Mouse (Mus musculus) heart, postnatal 14 days (tissue): ENCODE results near the gene Wnt7b. TPM values are rescaled to one million over a fixed set of nuclear protein-coding genes. Genes with fewer than 3 reads are reported as not detected.

Experiments
- DNase-seq, 2 experiments: peaks; one replicate each; pipeline ENCODE4 v3.0.0; 2021 to 2022
- intact Hi-C: fragments of 180-260 bp; cut with DNase I; formaldehyde crosslinking; loops from one replicate; pipeline ENCODE4 v1.15.1; 2025
- total RNA-seq, 2 experiments: library from RNA; stranded (reverse); gene quantifications; 2 replicates each; pipeline ENCODE4 v1.2.3; 2021

The Wnt7b gene
- total RNA-seq, 2 experiments from 2014 or later, result 0.20 to 0.88 TPM

DNA sequence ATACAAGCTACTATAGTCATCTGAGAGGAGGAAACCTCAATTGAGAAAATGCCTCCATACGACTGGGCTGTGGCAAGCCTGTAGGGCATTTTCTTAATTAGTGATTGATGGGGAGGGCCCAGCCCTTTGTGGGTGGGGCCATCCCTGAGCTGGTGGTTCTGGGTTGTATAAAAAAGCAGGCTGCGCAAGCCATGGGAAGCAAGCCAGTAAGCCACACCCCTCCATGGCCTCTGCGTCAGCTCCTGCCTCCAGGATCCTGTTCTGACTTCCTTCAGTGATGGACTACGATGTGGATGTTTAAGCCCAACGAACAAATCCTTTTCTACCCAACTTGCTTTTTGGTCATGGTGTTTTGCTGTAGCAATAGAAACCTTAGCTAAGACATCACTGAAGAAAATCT, 21.1 kb upstream of the Wnt7b start:
- intact Hi-C loops, result no loop called here
- DNase-seq, result peak; percentile 63 to 67

DNA sequence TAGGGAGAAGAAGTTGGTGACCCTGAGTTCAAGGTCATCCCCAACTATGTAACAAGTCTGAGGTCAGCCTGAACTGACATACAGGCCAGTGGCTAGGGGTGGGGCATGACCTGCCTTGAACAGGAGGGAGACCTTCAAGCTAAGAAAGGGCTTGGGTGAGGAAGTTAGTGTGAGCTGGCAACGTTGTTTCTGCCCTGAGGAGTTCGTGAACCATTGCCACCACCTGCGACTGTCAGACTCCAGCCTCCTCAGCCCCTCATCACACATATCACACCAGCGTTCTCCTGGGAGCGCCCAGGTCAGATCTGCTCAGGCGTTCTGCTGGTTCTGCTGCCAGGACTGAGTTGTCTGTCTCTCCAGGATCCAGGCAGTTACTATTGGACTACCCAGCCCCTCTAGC, 20.5 kb upstream of the Wnt7b start:
- no peak for DNase-seq
- intact Hi-C loops, result no loop called here

DNA sequence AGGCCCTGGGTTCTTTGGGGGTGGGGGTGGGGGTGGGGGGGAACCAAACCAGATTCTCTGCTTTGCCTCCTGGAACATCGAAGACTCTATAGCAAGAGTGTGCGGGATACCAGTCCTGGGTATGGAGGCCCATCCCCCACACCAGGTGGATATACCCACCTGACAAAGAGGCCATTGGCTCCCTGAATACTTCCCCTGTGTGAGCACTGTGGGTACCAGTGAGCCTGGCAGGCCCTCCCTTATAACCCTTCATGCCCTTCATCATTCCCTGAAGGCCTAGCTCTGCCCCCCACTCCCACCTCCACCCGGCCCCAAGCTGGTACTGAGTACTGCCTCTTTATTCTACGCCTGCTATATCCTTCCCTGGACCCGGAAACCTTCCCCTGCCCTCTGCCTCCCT, 19.7 kb upstream of the Wnt7b start:
- intact Hi-C loops, result no loop called here
- no peak for DNase-seq

DNA sequence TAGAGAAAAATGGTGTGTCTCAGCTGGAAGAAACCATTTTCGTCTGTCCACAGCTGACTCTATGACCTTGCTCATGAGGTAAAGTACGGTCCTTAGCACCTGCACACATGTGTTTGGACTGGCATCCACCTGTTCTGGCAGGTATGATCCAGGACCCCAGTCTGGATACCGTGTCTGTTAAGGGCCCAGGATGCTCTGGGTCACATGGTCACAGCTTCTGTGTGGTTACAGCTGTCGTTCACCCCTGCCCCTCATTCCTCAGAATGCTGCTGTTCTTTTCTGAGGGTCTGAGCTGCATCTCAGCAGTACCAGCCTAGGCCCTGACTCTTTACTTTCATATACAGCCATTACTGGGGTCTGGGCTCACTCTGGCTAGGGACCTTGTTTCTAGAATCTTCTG, 18.9 kb upstream of the Wnt7b start:
- no peak for DNase-seq
- intact Hi-C loops, result no loop called here

DNA sequence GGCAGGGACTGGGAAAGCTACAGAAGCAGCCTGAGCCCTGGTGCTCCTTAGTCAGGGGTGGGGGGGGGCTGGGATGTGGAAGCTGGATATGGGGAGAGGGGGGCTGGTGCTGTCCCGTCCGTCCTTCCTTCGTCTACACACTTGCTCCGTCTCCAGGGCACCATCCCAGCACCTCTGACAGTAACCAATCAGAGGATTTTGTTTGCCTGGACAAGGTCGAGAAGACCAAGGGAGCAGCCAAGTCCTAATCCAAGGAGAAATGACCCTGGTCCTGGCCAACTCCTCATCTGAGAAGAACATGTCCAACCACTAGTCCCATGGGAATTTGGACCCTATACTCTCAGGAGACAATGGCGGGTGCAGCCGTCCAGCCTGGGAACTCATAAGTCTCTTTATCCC, 18.4 kb upstream of the Wnt7b start:
- intact Hi-C loops, result no loop called here
- DNase-seq, result peak; percentile 56 to 61

DNA sequence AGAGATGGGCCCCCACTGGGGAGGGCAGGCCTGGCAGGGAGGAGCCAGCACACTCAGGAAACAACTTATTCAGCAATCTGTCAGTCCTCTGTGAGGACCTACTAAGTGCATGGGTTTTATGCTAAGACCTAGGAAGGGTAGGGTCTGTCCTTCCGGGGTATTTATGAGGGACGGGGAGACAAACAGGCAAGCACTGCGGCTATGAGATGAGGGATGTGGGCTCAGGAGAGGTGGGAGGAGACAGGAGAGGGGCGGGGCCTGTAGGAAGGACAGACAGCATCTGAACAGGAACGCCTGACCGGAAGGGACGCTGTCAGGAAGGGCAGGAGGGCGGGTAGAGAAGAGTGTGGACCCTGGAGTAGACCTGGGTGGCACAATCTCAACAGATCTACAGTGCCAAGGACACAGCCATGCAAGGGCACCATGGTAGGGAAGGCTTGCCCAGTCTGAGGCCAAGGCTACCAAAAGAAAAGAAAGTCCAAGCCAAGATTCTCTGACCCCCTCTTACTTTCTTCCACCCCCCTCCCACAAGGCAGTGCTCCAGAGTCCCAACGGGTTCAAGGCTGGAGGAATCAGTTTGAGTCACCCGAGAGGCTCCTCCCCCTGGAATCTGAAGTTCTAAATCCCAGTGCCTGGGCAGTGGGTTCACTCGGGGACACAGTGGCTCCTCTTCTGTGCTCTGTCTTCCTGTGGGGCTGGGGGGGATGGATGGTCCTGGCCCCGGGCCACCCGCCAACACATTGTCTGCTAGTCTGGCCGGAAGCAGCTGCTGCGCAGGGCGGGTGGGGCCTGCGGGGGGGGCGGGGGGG, 17.8 kb upstream of the Wnt7b start:
- peak; percentile 90 to 92 for DNase-seq
- intact Hi-C loops, result loop anchor here (1.0 to 5.0 kb wide), 4 partner anchors 10 to 267 kb away; partner anchors contain the start of gene Cdpf1

GRCm38 (mm10) chr15:85598984-85599886, 17.0 kb upstream of the Wnt7b start:
- intact Hi-C loops, result loop anchor here (1.0 to 5.0 kb wide), 4 partner anchors 11 to 268 kb away; partner anchors contain the start of gene Cdpf1
- peak; percentile 83 to 88 for DNase-seq

DNA sequence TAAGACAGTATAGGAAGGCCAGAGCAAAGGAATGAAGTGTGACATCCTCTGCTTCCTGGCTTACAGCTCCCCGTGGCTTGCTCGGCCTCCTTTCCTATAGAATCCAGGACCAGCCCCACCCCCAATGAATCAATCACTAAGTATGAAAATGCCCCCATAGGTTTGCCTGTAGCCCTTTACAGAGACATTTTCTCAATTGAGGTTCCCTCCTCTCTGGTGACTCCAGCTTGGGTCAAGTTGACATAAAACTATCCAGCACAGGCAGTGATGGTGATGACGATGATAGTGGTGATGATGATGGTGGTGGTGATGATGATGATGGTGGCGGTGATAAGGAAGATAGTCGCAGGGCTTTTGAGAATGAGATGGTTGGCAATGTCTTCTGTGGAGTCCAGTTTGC, 16.2 kb upstream of the Wnt7b start:
- intact Hi-C loops, result loop anchor here (5.0 kb wide), 2 partner anchors 214 to 269 kb away; partner anchors contain the start of gene Cdpf1
- no peak for DNase-seq

- no peak for DNase-seq
- intact Hi-C loops, result loop anchor here (5.0 kb wide), 2 partner anchors 215 to 270 kb away; partner anchors contain the start of gene Cdpf1
These were observed 15.1 kb upstream of the Wnt7b start for GRCm38 (mm10) chr15:85597403-85597802.

GRCm38 (mm10) chr15:85592674-85593073, 10.4 kb upstream of the Wnt7b start:
- intact Hi-C loops, result no loop called here

DNA sequence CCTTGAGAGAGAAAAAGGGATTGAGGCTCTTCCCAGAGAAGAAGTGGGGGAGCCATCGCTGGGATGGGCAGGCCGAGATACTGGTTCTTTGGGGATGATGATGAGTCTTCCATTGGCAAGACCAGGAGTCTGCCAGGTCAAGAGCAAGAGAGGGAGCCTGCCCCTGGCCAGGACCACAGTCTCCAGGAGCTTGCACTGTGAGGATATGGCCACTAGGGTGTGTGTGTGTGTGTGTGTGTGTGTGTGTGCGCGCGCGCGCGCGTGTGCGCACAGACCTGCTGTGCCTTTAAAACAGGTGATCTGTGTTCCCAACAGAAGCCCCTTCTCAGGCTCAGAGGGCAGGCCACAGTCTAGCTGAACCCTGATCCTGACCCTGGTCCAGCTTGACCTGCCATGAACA, 8.6 kb upstream of the Wnt7b start:
- intact Hi-C loops, result no loop called here
- no peak for DNase-seq

More at GRCm38 (mm10) chr15:85592674-85593073, 10.4 kb upstream of the Wnt7b start:
- no peak for DNase-seq

DNA sequence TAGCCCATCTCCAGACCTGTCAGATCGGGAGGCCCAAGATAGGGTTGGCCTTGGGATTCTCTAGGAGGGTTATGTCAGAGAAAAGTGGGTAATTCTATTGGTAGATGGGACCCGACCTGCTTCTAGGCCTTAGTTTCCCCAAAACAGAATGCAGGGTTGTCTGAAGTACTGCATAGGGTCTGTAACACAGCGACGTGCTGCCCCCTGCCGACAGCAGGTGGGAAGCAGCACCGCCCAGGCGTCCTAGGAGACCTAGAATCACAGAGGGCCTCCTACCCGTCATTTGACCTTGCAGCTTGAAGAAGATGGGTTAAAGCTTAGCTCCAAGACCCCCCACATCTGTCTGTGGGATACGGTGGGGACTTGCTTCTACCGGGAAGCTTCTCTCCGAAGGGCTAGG, 1.2 kb upstream of the Wnt7b start:
- intact Hi-C loops, result loop anchor here (1.0 to 5.0 kb wide), 5 partner anchors 107 to 431 kb away; no protein-coding TSS in a partner anchor

DNA sequence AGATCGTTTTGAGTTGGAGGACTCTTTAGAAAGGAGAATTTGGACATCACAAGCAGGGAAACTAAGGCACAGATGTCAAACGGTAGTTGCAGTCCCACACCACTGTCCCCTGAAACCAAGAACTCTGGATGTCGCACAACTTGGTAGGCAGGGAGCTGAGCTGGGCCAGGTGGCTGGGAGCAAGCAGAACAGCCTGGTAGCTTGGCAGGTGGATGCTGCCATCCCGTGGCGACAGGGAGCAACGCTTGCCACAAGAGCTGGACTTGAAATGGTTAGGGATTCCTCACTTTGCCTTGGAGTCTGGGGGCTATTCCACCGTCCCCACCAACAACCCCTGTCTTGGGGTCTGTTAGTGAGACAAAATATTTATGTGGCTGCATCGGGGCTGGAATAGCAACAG, 751 bp upstream of the Wnt7b start:
- intact Hi-C loops, result loop anchor here (1.0 to 5.0 kb wide), 5 partner anchors 106 to 431 kb away; no protein-coding TSS in a partner anchor
- DNase-seq, result peak; percentile 79 to 85

More for the DNA sequence above, 1.2 kb upstream of the Wnt7b start:
- peak; percentile 81 to 85 for DNase-seq

DNA sequence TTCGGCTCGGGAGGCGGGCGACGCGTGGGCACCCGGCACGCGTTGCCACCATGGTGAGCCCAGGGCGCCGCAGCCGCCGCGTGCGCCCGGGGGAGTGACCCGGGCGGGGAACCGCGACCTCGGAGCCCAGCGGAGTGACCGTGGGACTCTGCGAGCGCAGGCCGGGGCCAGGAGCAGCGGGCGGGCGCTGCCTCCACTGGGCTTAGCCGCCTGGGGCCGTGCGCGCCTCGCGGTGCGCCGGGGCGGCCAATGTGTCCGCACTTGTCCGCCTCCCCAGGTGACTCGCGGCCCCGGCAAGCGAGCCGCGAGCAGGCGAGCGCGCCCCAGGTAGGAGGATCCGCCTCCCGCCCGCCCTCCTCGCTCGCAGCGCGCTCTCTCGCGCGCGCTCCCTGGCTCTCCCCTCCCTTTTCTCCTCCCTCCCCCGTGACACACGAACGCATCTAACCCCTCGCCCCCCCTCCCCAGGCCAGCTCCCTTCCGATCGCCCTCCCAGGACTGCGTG, 659 bp downstream of the Wnt7b start:
- DNase-seq, result no peak
- intact Hi-C loops, result loop anchor here (2.0 to 5.0 kb wide), 3 partner anchors 105 to 429 kb away; no protein-coding TSS in a partner anchor

GRCm38 (mm10) chr15:85580934-85581562, 1.2 kb downstream of the Wnt7b start:
- no peak for DNase-seq
- intact Hi-C loops, result loop anchor here (5.0 kb wide), 2 partner anchors 199 to 429 kb away; no protein-coding TSS in a partner anchor

DNA sequence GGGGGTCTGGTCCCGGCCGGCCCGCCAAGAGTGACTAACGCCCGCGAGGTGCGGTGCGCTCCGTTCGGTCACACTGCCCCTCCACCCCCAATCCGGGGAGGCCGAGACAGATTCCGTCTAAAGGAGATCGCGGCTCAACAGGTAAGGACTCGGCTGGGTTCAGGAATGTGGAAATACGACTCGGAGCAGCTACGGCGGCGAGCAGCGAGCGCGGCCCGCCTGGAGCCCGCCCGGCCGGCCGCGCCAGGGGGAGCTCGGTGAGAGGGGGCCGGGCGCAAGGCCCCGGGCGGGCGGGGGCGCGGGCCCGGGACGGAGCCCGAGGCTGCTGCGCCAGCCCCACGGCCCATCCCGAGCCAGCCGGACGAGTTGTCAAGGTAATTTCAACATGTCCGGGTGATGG, 1.8 kb downstream of the Wnt7b start:
- intact Hi-C loops, result loop anchor here (5.0 kb wide), 2 partner anchors 198 to 428 kb away; no protein-coding TSS in a partner anchor
- DNase-seq, result no peak

GRCm38 (mm10) chr15:85577583-85578460, 4.5 kb downstream of the Wnt7b start:
- intact Hi-C loops, result no loop called here
- no peak for DNase-seq

- intact Hi-C loops, result no loop called here
- DNase-seq, result no peak
These were observed 5.5 kb downstream of the Wnt7b start for GRCm38 (mm10) chr15:85576511-85577440.
